Mouse (Mus musculus) cerebellum, adult 11-12 months (tissue): ENCODE measurements around the gene Tmem178.

Source experiments
- DNase-seq: peaks from one replicate; pipeline ENCODE4 v3.0.0; 2022

Gene Tmem178

GRCm38 (mm10) chr17:80946091-80946885 is 1.9 kb downstream of the Tmem178 start:
- DNase-seq: peak; percentile 83

GRCm38 (mm10) chr17:80947075-80947960 is 2.9 kb downstream of the Tmem178 start:
- DNase-seq: no peak

- no peak for DNase-seq
Measured at GRCm38 (mm10) chr17:80949382-80949781, 5.0 kb downstream of the Tmem178 start.

- peak; percentile 58 for DNase-seq
Measured at GRCm38 (mm10) chr17:80949895-80950294, 5.5 kb downstream of the Tmem178 start.

GRCm38 (mm10) chr17:80952305-80952704 is 7.9 kb downstream of the Tmem178 start:
- DNase-seq: peak; percentile 81

- DNase-seq: no peak
Measured at GRCm38 (mm10) chr17:80955415-80955814, 11.0 kb downstream of the Tmem178 start.

- DNase-seq: no peak
Measured at GRCm38 (mm10) chr17:80955998-80956811, 11.8 kb downstream of the Tmem178 start.

- DNase-seq: no peak
Measured at GRCm38 (mm10) chr17:80958332-80958731, 13.9 kb downstream of the Tmem178 start.

- DNase-seq: no peak
Measured at GRCm38 (mm10) chr17:80959840-80960239, 15.4 kb downstream of the Tmem178 start.

GRCm38 (mm10) chr17:80967475-80967874 is 23.0 kb downstream of the Tmem178 start:
- no peak for DNase-seq

GRCm38 (mm10) chr17:80969643-80970619 is 25.5 kb downstream of the Tmem178 start:
- peak; percentile 80 for DNase-seq

- DNase-seq: no peak
Measured at GRCm38 (mm10) chr17:80970716-80971115, 26.3 kb downstream of the Tmem178 start.

GRCm38 (mm10) chr17:80972891-80973290 is 28.5 kb downstream of the Tmem178 start:
- DNase-seq: no peak

- DNase-seq: no peak
Measured at GRCm38 (mm10) chr17:80977245-80977644, 32.8 kb downstream of the Tmem178 start.

GRCm38 (mm10) chr17:80980096-80980495 is 35.7 kb downstream of the Tmem178 start:
- no peak for DNase-seq

GRCm38 (mm10) chr17:80981721-80982411 is 37.4 kb downstream of the Tmem178 start:
- DNase-seq: peak; percentile 91

- peak; percentile 97 for DNase-seq
Measured at GRCm38 (mm10) chr17:80982412-80982787, 38.0 kb downstream of the Tmem178 start.

- DNase-seq: peak; percentile 44
Measured at GRCm38 (mm10) chr17:80982976-80983375, 38.5 kb downstream of the Tmem178 start.

GRCm38 (mm10) chr17:80991535-80992127 is 47.2 kb downstream of the Tmem178 start:
- no peak for DNase-seq

- no peak for DNase-seq
Measured at GRCm38 (mm10) chr17:80997226-80997625, 52.8 kb downstream of the Tmem178 start.

GRCm38 (mm10) chr17:80998958-80999357 is 54.5 kb downstream of the Tmem178 start:
- DNase-seq: no peak
